Mouse (Mus musculus) adrenal gland, postnatal 10 days (tissue): ENCODE measurements around the gene Tchhl1. TPM values are rescaled to one million over a fixed set of nuclear protein-coding genes. Genes with fewer than 3 reads are reported as not detected.
A peak's percentile ranks its signal among the peaks of the same experiment; 100 is the strongest.

Source experiments
- DNase-seq: peaks from one replicate; pipeline ENCODE4 v3.0.0; 2021; ENCODE audit warnings: mixed read lengths
- microRNA-seq: library from miRNA; unstranded; fragments of <30 nt; microRNA quantifications from one replicate; pipeline ENCODE4 v1.2.0, GENCODE M21; 2021
- total RNA-seq, 2 experiments: library from RNA; stranded (reverse); gene quantifications; 2 replicates each; pipeline ENCODE4 v1.2.3; 2021

The Tchhl1 gene
- total RNA-seq, 2 experiments from 2014 or later, result not detected

- no peak for DNase-seq
Observed at GRCm38 (mm10) chr3:93504536-93505189, 36.1 kb downstream of the Tchhl1 start.

- peak; percentile 34 for DNase-seq
Observed at GRCm38 (mm10) chr3:93505960-93506863, 37.7 kb downstream of the Tchhl1 start.

- DNase-seq, result no peak
Observed at GRCm38 (mm10) chr3:93506881-93507325, 38.3 kb downstream of the Tchhl1 start.

- no peak for DNase-seq
Observed at GRCm38 (mm10) chr3:93509301-93509700, 40.7 kb downstream of the Tchhl1 start.

GRCm38 (mm10) chr3:93511036-93511435 is 42.5 kb downstream of the Tchhl1 start:
- no peak for DNase-seq

- peak; percentile 10 for DNase-seq
Observed at GRCm38 (mm10) chr3:93511801-93512200, 43.2 kb downstream of the Tchhl1 start.

- DNase-seq, result peak; percentile 16
Observed at GRCm38 (mm10) chr3:93512386-93513101, 44.0 kb downstream of the Tchhl1 start.

- DNase-seq, result no peak
Observed at GRCm38 (mm10) chr3:93514628-93515027, 46.1 kb downstream of the Tchhl1 start.

GRCm38 (mm10) chr3:93517343-93517742 is 48.8 kb downstream of the Tchhl1 start:
- no peak for DNase-seq

- no peak for DNase-seq
Observed at GRCm38 (mm10) chr3:93519856-93520329, 51.3 kb downstream of the Tchhl1 start.

- peak; percentile 80 for DNase-seq
Observed at GRCm38 (mm10) chr3:93520330-93521193, 52.0 kb downstream of the Tchhl1 start, which contains the start of gene S100a11. TSS of gene S100a11 (plus strand) at chr3:93520488.

Small RNAs within 50 kb of the gene (microRNA-seq; reads per million reads assigned to microRNA genes)
- gene Gm22752, result not detected

Other genes with a start within 250 kb of the Tchhl1 start
- gene Flg, start 195.2 kb upstream of the Tchhl1 start, total RNA-seq, result not detected
- gene Hrnr, start 149.0 kb upstream of the Tchhl1 start, total RNA-seq, result not detected
- gene Rptn, start 75.1 kb upstream of the Tchhl1 start, total RNA-seq, result not detected
- gene Tchh, start 26.4 kb upstream of the Tchhl1 start, total RNA-seq, result under 1 TPM; 0.24 TPM
- gene S100a11, start 51.7 kb downstream of the Tchhl1 start, total RNA-seq, result 100 to 1,000 TPM; 210 to 249 TPM
- gene S100a10, start 86.3 kb downstream of the Tchhl1 start, total RNA-seq, result 100 to 1,000 TPM; 204 to 207 TPM
- gene Tdpoz2, start 183.9 kb downstream of the Tchhl1 start, total RNA-seq, result 1 to 10 TPM; 1.3 to 2.1 TPM
- not detected for gene Tdpoz1, start 207.6 kb downstream of the Tchhl1 start, total RNA-seq
- gene Gm37596, start 224.3 kb downstream of the Tchhl1 start, total RNA-seq, result not detected